Mouse (Mus musculus) limb, embryonic 10.5 days (tissue): ENCODE measurements around the gene Cpne5. TPM values are rescaled to one million over a fixed set of nuclear protein-coding genes. Genes with fewer than 3 reads are reported as not detected.
A peak's percentile ranks its signal among the peaks of the same experiment; 100 is the strongest.
"Not testable (repeated sequence)": the region's sequence is repeated elsewhere in the genome, so short reads cannot be mapped to it uniquely, and the experiment has no call there.

ENCODE experiments used
- DNase-seq: peaks from one replicate; pipeline ENCODE4 v3.0.0-alpha.2; 2017; ENCODE audit warnings: low spot score
- H3K27ac ChIP-seq: fragments of 300-500 bp; sonication (generic); 2 replicates; pipeline ENCODE4 v1.5.1; 2016; ENCODE audit warnings: mild to moderate bottlenecking
- H3K27me3 ChIP-seq: fragments of 300-500 bp; sonication (generic); 2 replicates; pipeline ENCODE4 v1.6.1; 2016; ENCODE audit warnings: low read depth, mild to moderate bottlenecking; ENCODE audit not compliant: poor library complexity, severe bottlenecking
- H3K36me3 ChIP-seq: fragments of 300-500 bp; sonication (generic); 2 replicates; pipeline ENCODE4 v1.6.1; 2016; ENCODE audit warnings: mild to moderate bottlenecking, moderate library complexity
- H3K4me1 ChIP-seq: fragments of 300-500 bp; sonication (generic); 2 replicates; pipeline ENCODE4 v1.6.1; 2016
- H3K4me3 ChIP-seq: fragments of 300-500 bp; sonication (generic); 2 replicates; pipeline ENCODE4 v1.5.1; 2016; ENCODE audit warnings: mild to moderate bottlenecking, moderate library complexity
- H3K9me3 ChIP-seq: fragments of 300-500 bp; sonication (generic); replicated peaks from 2 replicates; pipeline ENCODE4 v1.6.1; 2016; ENCODE audit warnings: mild to moderate bottlenecking
- WGBS: fragments of 180-500 bp; shearing (Covaris S2); methylation state at CpG from one replicate; pipeline ENCODE4 v1.1.7; 2016; 5-methylcytosine and 5-hydroxymethylcytosine counted together
- polyA plus RNA-seq: library from polyadenylated mRNA; unstranded; fragments of >200 nt; fragmentation: Nextera tagmentation; extraction: Ambion mirVana; gene quantifications from 2 replicates; pipeline ENCODE4 v1.2.1, GENCODE M21; 2016

Gene Cpne5
- polyA plus RNA-seq, 1 experiment from 2014 or later = 2.0 TPM

- 7% methylated on average over 38 of the region's 38 CpGs for WGBS
- peaks cover 46% of the 10 kb centered on the region for H3K4me1 ChIP-seq
- no peaks in the 10 kb centered on the region for H3K9me3 ChIP-seq
- no peaks in the 10 kb centered on the region for H3K27me3 ChIP-seq
- DNase-seq = peak; percentile 92
- peak within 1 kb of the TSS; percentile 67 for H3K4me3 ChIP-seq
- H3K36me3 ChIP-seq = peaks cover 31% of the 10 kb centered on the region
- peak within 1 kb of the TSS; percentile 98 for H3K27ac ChIP-seq
Observed at GRCm38 (mm10) chr17:29263840-29264633, 26.1 kb upstream of the Cpne5 start, which contains the start of gene Ppil1. Ppil1 (minus strand) TSS chr17:29264186.

DNA sequence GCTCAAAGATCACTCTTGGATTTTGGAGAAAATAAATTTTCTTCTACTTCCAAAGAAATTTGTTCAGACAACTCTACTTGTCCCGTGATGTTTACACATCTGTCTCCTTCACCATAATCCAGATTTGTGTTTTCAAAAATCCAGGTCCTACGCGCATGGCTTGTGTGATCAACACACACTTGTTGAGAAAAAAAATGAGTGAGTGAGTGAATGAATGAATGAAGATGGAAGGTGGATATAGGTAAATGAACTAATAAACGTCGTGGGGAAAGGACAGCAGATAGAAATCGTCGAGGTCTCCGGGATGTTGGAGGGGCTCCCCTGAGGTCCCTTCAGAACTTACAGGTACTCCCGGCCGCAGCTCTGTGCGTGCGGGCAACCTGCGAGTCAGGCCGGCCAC is 25.4 kb upstream of the Cpne5 start:
- WGBS = 2% methylated on average over 14 of the region's 14 CpGs
- no peak for DNase-seq
- peak overlapping the region; percentile 98 for H3K27ac ChIP-seq
- peaks cover 37% of the 10 kb centered on the region for H3K36me3 ChIP-seq
- H3K9me3 ChIP-seq = no peaks in the 10 kb centered on the region
- peak overlapping the region; percentile 67 for H3K4me3 ChIP-seq
- no peaks in the 10 kb centered on the region for H3K27me3 ChIP-seq
- peaks cover 52% of the 10 kb centered on the region for H3K4me1 ChIP-seq

GRCm38 (mm10) chr17:29262259-29262649 is 24.3 kb upstream of the Cpne5 start:
- Histone ChIP-seq H3K4me1 (peaks cover 60% of the 10 kb centered on the region), H3K27ac (no peak overlapping the region), H3K27me3 (no peaks in the 10 kb centered on the region), H3K9me3 (no peaks in the 10 kb centered on the region), H3K4me3 (peak overlapping the region; percentile 67; the same call in 1 of the 2 replicates), H3K36me3 (peaks cover 49% of the 10 kb centered on the region)
- 69% methylated on average over 2 of the region's 2 CpGs for WGBS
- DNase-seq = no peak

DNA sequence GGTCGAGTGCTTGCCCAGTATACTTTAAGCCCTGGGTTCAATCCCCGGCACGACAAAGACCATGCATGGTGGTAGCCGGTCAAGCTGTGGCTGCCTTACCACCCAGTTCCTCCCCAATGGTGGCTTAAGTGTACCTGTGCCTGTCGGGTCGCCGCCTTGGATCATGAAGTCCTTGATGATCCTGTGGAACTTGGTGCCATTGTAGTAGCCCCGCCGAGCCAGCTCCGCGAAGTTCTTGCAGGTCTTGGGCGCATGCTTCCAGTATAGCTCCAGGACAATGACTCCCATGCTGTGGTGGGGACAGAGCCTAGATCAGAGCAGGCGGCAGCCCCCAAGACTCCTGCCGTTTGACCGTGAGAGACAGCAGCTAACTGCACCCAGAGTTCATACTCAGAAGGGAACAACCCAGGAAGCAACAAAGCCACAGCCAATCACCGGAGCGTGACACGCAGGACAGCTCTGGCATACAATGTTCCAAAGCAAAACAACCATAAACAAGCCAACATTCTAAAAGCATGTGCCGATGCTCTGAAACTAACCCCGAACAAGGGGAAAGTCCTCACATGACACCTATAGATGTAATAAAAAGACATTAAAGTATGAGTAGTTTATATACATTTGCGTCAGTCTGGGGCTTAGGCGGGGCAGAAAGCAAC is 23.8 kb upstream of the Cpne5 start:
- Histone ChIP-seq H3K4me1 (peaks cover 64% of the 10 kb centered on the region), H3K27ac (no peak overlapping the region), H3K4me3 (peak overlapping the region; percentile 67; the same call in 1 of the 2 replicates), H3K36me3 (peaks cover 54% of the 10 kb centered on the region), H3K27me3 (no peaks in the 10 kb centered on the region), H3K9me3 (no peaks in the 10 kb centered on the region)
- no peak for DNase-seq
- WGBS = 95% methylated on average over 22 of the region's 22 CpGs

DNA sequence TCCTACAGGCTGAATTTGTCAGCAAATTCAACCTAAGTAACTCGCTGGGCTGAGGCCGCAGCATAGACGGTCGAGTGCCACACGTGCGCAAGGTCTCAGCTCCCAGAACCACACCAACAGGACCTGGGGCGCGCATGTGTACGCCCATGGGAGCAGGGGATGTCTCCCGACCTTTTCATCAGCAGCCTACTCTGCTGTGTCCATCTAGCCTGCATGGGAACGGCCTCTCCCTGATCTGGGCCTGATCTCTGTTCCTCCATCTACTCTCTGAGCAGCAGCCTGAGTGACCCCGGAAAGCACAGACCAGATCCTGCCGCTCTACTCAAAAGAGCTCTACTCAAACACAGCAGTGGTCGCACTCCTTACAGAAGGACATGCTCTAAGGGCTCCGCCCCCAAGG is 22.5 kb upstream of the Cpne5 start:
- Histone ChIP-seq H3K4me3 (no peak overlapping the region; the same call in 1 of the 2 replicates), H3K4me1 (peaks cover 72% of the 10 kb centered on the region), H3K36me3 (peaks cover 67% of the 10 kb centered on the region), H3K27ac (0 out of 2 replicates have a peak overlapping the region, but pooled peaks have one; percentile 14), H3K9me3 (no peaks in the 10 kb centered on the region), H3K27me3 (no peaks in the 10 kb centered on the region)
- DNase-seq = no peak
- 91% methylated on average over 15 of the region's 15 CpGs for WGBS

DNA sequence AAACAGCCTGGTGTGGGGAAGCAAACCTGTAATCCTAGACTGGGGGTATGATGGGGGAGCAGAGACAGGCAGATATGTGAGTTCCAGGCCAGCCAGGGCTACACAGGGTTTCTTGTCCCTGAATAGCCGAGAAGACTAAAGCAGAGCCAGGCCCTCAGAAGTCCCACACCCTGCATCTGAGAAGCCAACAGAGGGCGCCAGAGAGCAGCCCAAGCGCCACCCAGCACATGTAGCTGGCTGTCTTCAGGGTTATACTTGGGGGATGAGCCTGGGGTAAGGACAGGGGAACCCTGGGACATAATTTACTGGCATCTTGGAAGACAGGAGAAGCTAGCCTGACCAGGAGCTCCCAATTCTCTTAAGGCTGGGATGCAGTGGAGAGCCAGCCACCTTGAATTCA is 21.5 kb upstream of the Cpne5 start:
- Histone ChIP-seq H3K4me3 (no peak overlapping the region), H3K4me1 (peaks cover 69% of the 10 kb centered on the region), H3K9me3 (no peaks in the 10 kb centered on the region), H3K36me3 (peaks cover 77% of the 10 kb centered on the region), H3K27ac (no peak overlapping the region), H3K27me3 (no peaks in the 10 kb centered on the region)
- DNase-seq = peak; percentile 89
- 7% methylated on average over 3 of the region's 3 CpGs for WGBS

- Histone ChIP-seq H3K4me1 (peaks cover 68% of the 10 kb centered on the region), H3K27ac (no peak overlapping the region), H3K27me3 (no peaks in the 10 kb centered on the region), H3K36me3 (peaks cover 82% of the 10 kb centered on the region), H3K9me3 (no peaks in the 10 kb centered on the region), H3K4me3 (no peak overlapping the region)
- DNase-seq = no peak
- 97% methylated on average over 2 of the region's 2 CpGs for WGBS
Observed at GRCm38 (mm10) chr17:29258921-29259320, 21.0 kb upstream of the Cpne5 start.

DNA sequence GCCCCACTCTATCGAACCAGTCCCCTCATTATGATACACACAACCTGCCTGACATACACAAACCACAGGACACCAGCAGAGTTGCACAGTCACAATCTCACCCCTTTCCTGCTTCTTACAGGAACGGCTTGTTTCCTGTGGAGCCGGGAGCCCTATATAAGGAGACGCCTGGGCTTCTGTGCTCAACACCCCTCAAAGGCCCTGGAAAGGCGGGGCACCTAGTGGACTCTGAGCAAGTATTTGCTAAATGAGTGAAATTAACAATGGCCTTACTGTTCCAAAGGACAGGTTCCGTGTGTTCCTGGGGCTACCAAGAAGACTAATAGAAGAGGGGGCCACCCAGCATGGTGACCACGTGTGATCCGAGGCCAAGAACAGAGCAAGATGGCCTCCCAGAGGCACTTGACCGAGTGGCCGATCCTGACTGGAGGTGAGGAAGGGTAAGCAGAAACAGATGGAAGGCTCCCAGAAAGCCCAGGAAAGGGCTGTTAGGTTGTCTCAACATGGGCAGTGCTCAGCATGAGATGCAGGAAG is 20.1 kb upstream of the Cpne5 start:
- Histone ChIP-seq H3K4me3 (0 out of 2 replicates have a peak overlapping the region, but pooled peaks have one; percentile 8), H3K4me1 (peaks cover 70% of the 10 kb centered on the region), H3K9me3 (no peaks in the 10 kb centered on the region), H3K27me3 (no peaks in the 10 kb centered on the region), H3K27ac (peak overlapping the region; percentile 12; the same call in 1 of the 2 replicates), H3K36me3 (peaks cover 90% of the 10 kb centered on the region)
- no peak for DNase-seq
- WGBS = 75% methylated on average over 10 of the region's 10 CpGs

DNA sequence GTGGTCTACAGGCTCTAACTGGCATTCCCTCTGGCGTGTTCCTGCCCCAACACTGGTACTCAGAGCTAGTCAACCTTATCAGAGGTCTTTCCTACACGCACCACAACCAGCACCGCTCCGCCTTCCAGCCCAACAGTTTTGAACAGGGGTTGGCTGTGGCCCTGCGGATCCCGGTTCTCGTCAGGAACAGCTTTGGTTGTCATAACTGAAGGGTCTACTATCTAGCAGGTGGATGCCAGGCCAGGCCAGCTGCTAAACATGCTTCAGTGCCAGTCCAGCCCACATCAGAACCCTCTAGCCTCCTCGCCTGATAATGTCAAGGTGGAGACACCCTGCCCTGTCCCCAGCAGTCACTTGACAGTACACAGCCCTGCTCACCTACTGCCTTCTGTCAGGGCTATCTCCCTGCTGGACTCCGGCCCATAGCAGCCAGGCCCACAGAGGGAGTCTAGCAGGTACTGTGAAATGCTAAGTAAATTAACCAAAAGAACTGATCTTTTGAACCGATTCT is 19.1 kb upstream of the Cpne5 start:
- no peak overlapping the region for H3K27ac ChIP-seq
- DNase-seq = no peak
- H3K9me3 ChIP-seq = no peaks in the 10 kb centered on the region
- no peaks in the 10 kb centered on the region for H3K27me3 ChIP-seq
- H3K4me1 ChIP-seq = peaks cover 60% of the 10 kb centered on the region
- no peak overlapping the region for H3K4me3 ChIP-seq
- WGBS = 93% methylated on average over 10 of the region's 10 CpGs
- peaks cover 99% of the 10 kb centered on the region for H3K36me3 ChIP-seq

DNA sequence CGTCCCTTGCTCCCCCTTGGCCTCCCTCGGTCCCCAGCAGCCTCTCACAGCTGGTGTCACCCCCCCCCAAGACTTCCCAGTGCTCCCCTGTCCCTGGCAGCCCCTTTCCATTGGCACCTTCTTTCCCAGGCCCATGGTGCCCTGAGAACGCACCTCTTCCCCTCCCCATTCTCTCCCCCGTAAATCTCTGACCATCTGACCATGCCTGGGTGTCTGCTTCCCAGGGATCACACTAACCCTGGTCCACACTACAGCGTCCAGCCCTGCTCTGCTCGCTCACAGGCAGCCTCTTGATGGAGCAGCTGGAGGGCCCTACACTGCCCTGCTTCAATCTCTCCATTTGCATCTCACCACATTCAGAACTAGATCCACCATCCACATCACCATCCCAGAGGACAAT is 18.5 kb upstream of the Cpne5 start:
- WGBS = 80% methylated on average over 6 of the region's 6 CpGs
- Histone ChIP-seq H3K4me1 (peaks cover 54% of the 10 kb centered on the region), H3K27ac (peak overlapping the region; percentile 11; the same call in 1 of the 2 replicates)

DNA sequence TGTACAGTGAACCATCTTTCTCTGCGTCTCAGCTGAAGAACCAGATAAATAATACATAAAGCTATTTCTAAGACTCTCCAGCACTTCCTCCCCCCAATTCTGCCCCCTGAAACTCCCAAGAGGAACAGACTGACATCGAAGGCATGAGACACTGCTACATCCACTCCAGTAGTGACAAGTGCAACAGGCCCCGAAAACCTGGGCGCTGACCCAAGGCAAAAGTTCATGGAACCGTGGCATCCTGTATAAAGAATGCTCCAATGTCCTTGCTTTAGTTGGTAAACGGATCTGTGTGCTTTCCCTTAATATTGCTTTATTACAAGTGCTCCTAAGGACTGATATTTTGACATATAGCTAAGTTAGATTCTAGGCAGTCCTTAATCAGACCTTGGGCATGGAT is 16.8 kb upstream of the Cpne5 start:
- not testable (repeated sequence) for H3K27me3 ChIP-seq, H3K9me3 ChIP-seq, H3K4me3 ChIP-seq, DNase-seq, H3K27ac ChIP-seq
- 93% methylated on average over 6 of the region's 6 CpGs for WGBS
- peaks cover 99% of the 10 kb centered on the region for H3K36me3 ChIP-seq
- H3K4me1 ChIP-seq = peaks cover 40% of the 10 kb centered on the region

More for the DNA sequence above, 18.5 kb upstream of the Cpne5 start:
- H3K36me3 ChIP-seq = peaks cover 99% of the 10 kb centered on the region
- DNase-seq = no peak
- H3K9me3 ChIP-seq = no peaks in the 10 kb centered on the region
- H3K4me3 ChIP-seq = no peak overlapping the region
- H3K27me3 ChIP-seq = no peaks in the 10 kb centered on the region

DNA sequence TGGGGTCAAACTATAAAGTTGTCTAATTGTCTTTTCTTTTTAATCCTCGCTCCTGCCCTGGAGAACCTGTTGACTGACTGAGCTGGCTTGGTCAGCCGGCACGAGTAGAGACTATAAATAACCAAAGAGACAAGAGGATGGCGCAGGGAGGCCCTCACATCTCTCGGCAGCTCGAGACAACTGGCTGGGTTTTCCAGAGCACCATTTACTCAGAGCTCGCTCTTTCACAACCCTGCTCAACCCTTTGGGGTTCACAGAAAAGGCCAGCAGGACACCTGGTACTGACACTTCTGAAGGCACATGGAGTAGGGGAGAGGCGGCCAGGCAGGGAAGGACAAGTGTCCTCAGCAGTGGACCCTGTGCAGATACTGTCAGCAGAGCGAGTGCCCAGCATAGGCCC is 15.7 kb upstream of the Cpne5 start:
- H3K27ac ChIP-seq = no peak overlapping the region
- peaks cover 30% of the 10 kb centered on the region for H3K4me1 ChIP-seq
- 61% methylated on average over 9 of the region's 9 CpGs for WGBS
- no peak overlapping the region for H3K4me3 ChIP-seq
- H3K27me3 ChIP-seq = no peaks in the 10 kb centered on the region
- H3K9me3 ChIP-seq = no peaks in the 10 kb centered on the region
- H3K36me3 ChIP-seq = peaks cover 99% of the 10 kb centered on the region
- DNase-seq = no peak

GRCm38 (mm10) chr17:29253236-29253635 is 15.3 kb upstream of the Cpne5 start:
- H3K27me3 ChIP-seq = no peaks in the 10 kb centered on the region
- no peak for DNase-seq
- WGBS = 93% methylated on average over 2 of the region's 2 CpGs
- H3K27ac ChIP-seq = no peak overlapping the region
- peaks cover 98% of the 10 kb centered on the region for H3K36me3 ChIP-seq
- peaks cover 25% of the 10 kb centered on the region for H3K4me1 ChIP-seq
- no peaks in the 10 kb centered on the region for H3K9me3 ChIP-seq
- H3K4me3 ChIP-seq = no peak overlapping the region
